ENCODE assay signal across 7 mouse cellular contexts in genomic region chr11:120185316-120186141, GRCm38 (mm10). TPM values are rescaled to one million over a fixed set of nuclear protein-coding genes. Genes with fewer than 3 reads are reported as not detected.
DNase-seq lines count a peak whose midpoint lies in the region; ATAC-seq and TF ChIP-seq lines count a peak whose summit lies in the region.

No protein-coding gene starts in this region.

- no peaks in the 10 kb centered on the region for H3K36me3 ChIP-seq in ES-E14 (ENCODE audit: control insufficient read depth, insufficient read depth, low read length, poor library complexity, severe bottlenecking)
- peaks cover 3% of the 10 kb centered on the region for H3K36me3 ChIP-seq in forebrain, embryonic 12.5 days (replicated peaks)
- H3K36me3 ChIP-seq in hindbrain, embryonic 11.5 days (ENCODE audit: control insufficient read depth, insufficient read depth, low read length), result no peaks in the 10 kb centered on the region
- H3K36me3 ChIP-seq in liver, embryonic 11.5 days (ENCODE audit: control insufficient read depth, insufficient read depth, low read length), result no peaks in the 10 kb centered on the region
- H3K36me3 ChIP-seq in neural tube, embryonic 15.5 days, result no peaks in the 10 kb centered on the region

- WGBS in forebrain, embryonic 12.5 days, result under 1% methylated on average over 54 of the region's 54 CpGs
- WGBS in hindbrain, embryonic 11.5 days, result under 1% methylated on average over 54 of the region's 54 CpGs
- 4% methylated on average over 54 of the region's 54 CpGs for WGBS in liver, embryonic 11.5 days
- 3% methylated on average over 54 of the region's 54 CpGs for WGBS in neural tube, embryonic 15.5 days

- H3K27me3 ChIP-seq in forebrain, embryonic 12.5 days, result no peaks in the 10 kb centered on the region
- no peaks in the 10 kb centered on the region for H3K27me3 ChIP-seq in hindbrain, embryonic 11.5 days (ENCODE audit: control insufficient read depth, insufficient read depth, low read length)
- H3K27me3 ChIP-seq in liver, embryonic 11.5 days (replicated peaks; ENCODE audit: control insufficient read depth, insufficient read depth, low read length), result peaks cover 68% of the 10 kb centered on the region
- no peaks in the 10 kb centered on the region for H3K27me3 ChIP-seq in neural tube, embryonic 15.5 days (replicated peaks)

- in situ Hi-C loops in ES-E14 (cut with MboI; ENCODE audit: low sequenced_read_pairs in 2 of 2, unreplicated experiment in 2 of 2), result no loop called here

- no peaks in the 10 kb centered on the region for H3K9me3 ChIP-seq in ES-E14 (ENCODE audit: control insufficient read depth, insufficient read depth, low read depth, low read length)
- no peaks in the 10 kb centered on the region for H3K9me3 ChIP-seq in forebrain, embryonic 12.5 days
- no peaks in the 10 kb centered on the region for H3K9me3 ChIP-seq in hindbrain, embryonic 11.5 days (ENCODE audit: control insufficient read depth, low read length)
- H3K9me3 ChIP-seq in liver, embryonic 11.5 days (ENCODE audit: control insufficient read depth, low read length), result no peaks in the 10 kb centered on the region
- no peaks in the 10 kb centered on the region for H3K9me3 ChIP-seq in neural tube, embryonic 15.5 days (replicated peaks)

- no peak overlapping the region for H3K27ac ChIP-seq in ES-E14 (ENCODE audit: insufficient read depth, low read depth, low read length, poor library complexity, severe bottlenecking)
- peak overlapping the region; percentile 97 for H3K27ac ChIP-seq in forebrain, embryonic 12.5 days
- H3K27ac ChIP-seq in hindbrain, embryonic 11.5 days (ENCODE audit: low read depth, low read length), result peak overlapping the region; percentile 99
- peak overlapping the region; percentile 95 for H3K27ac ChIP-seq in liver, embryonic 11.5 days (ENCODE audit: low read depth, low read length)
- H3K27ac ChIP-seq in neural tube, embryonic 15.5 days (replicated peaks), result peak overlapping the region; percentile 76

- DNase-seq in ES-E14 (ENCODE audit: low read depth, low spot score), result no peak
- peak; percentile 63 to 70 for DNase-seq in adrenal gland, adult 18-20 months (ENCODE audit: low spot score in 2 of 2)
- DNase-seq in hindbrain, embryonic 11.5 days (ENCODE audit: low spot score), result peak; percentile 82
- DNase-seq in liver, embryonic 11.5 days (ENCODE audit: low spot score), result no peak
- no peak for DNase-seq in thymus, postnatal 25 days

- H3K4me2 ChIP-seq in forebrain, embryonic 12.5 days, result peak overlapping the region; percentile 99
- H3K4me2 ChIP-seq in hindbrain, embryonic 11.5 days (replicated peaks; ENCODE audit: low read depth, low read length), result peak overlapping the region; percentile 100
- H3K4me2 ChIP-seq in liver, embryonic 11.5 days, result peak overlapping the region; percentile 82
- peak overlapping the region; percentile 83 for H3K4me2 ChIP-seq in neural tube, embryonic 15.5 days

- ATAC-seq in forebrain, embryonic 12.5 days (ENCODE audit: low FRiP score), result no peak
- 0 out of 2 replicates have a peak, but pooled peaks have one; percentile 15 for ATAC-seq in hindbrain, embryonic 11.5 days (ENCODE audit: low FRiP score)
- no peak for ATAC-seq in liver, embryonic 11.5 days (replicated peaks; ENCODE audit: low FRiP score)
- no peak for ATAC-seq in neural tube, embryonic 15.5 days (ENCODE audit: low FRiP score)

- H3K4me3 ChIP-seq in ES-E14 (ENCODE audit: insufficient read depth in 1 of 2, low read depth in 1 of 2, low read length in 2 of 2, poor library complexity in 1 of 2, severe bottlenecking in 1 of 2), result peak overlapping the region; percentile 59 to 65
- peak overlapping the region; percentile 90 for H3K4me3 ChIP-seq in forebrain, embryonic 12.5 days (replicated peaks)
- peak overlapping the region; percentile 90 for H3K4me3 ChIP-seq in hindbrain, embryonic 11.5 days (ENCODE audit: low read depth, low read length)
- H3K4me3 ChIP-seq in liver, embryonic 11.5 days (ENCODE audit: low read depth, low read length), result peak overlapping the region; percentile 72
- peak overlapping the region; percentile 61 for H3K4me3 ChIP-seq in neural tube, embryonic 15.5 days (replicated peaks)

- peaks cover 23 to 28% of the 10 kb centered on the region in 2 experiments for H3K4me1 ChIP-seq in ES-E14 (ENCODE audit: control insufficient read depth in 2 of 2, insufficient read depth in 2 of 2, low read length in 2 of 2, poor library complexity in 1 of 2)
- H3K4me1 ChIP-seq in forebrain, embryonic 12.5 days, result peaks cover 61% of the 10 kb centered on the region
- peaks cover 40% of the 10 kb centered on the region for H3K4me1 ChIP-seq in hindbrain, embryonic 11.5 days (replicated peaks; ENCODE audit: control insufficient read depth, insufficient read depth, low read length)
- peaks cover 39% of the 10 kb centered on the region for H3K4me1 ChIP-seq in liver, embryonic 11.5 days (replicated peaks; ENCODE audit: control insufficient read depth, insufficient read depth, low read length)
- peaks cover 53% of the 10 kb centered on the region for H3K4me1 ChIP-seq in neural tube, embryonic 15.5 days

- peak overlapping the region; percentile 52 for H3K9ac ChIP-seq in ES-E14 (ENCODE audit: insufficient read depth, low read depth, low read length, poor library complexity, severe bottlenecking)
- peak overlapping the region; percentile 99 for H3K9ac ChIP-seq in forebrain, embryonic 12.5 days
- H3K9ac ChIP-seq in hindbrain, embryonic 11.5 days (ENCODE audit: low read depth, low read length), result peak overlapping the region; percentile 100
- H3K9ac ChIP-seq in liver, embryonic 11.5 days (ENCODE audit: low read depth, low read length), result peak overlapping the region; percentile 75
- H3K9ac ChIP-seq in neural tube, embryonic 15.5 days (replicated peaks), result peak overlapping the region; percentile 79

TF ChIP-seq in ES-E14, 5 proteins besides CTCF, POLR2A, EP300 and RAD21:
- TF ChIP-seq MAFK (IDR thresholded peaks at IDR 0.05; ENCODE audit: insufficient read depth, low read depth, low read length) (no peak), ZNF384 (IDR thresholded peaks at IDR 0.05; ENCODE audit: low read depth, low read length) (no peak), ZC3H11A (IDR thresholded peaks at IDR 0.05; ENCODE audit: borderline replicate concordance, low read depth, low read length) (no peak), HCFC1 (IDR thresholded peaks at IDR 0.05; ENCODE audit: borderline replicate concordance, insufficient read depth, low read length) (no peak), CHD2 (IDR thresholded peaks at IDR 0.05; ENCODE audit: low read depth, low read length) (no peak)

RNA-seq across cellular contexts. Expression of gene Slc38a10, which starts 34.4 kb away (rescaled TPM):
- total RNA-seq in ES-E14 (2012; rRNA removed), result 146 and 216 TPM in 2 replicates
- total RNA-seq in adrenal gland, adult 18-20 months (2021), result 100 to 1,000 TPM; 147 to 177 TPM
- polyA plus RNA-seq in forebrain, embryonic 12.5 days (2016; fragmentation: Nextera tagmentation; extraction: Ambion mirVana), result 88.6 and 91.3 TPM in 2 replicates
- 58.6 and 64.7 TPM in 2 replicates for polyA plus RNA-seq in hindbrain, embryonic 11.5 days (2014; fragmentation: Nextera tagmentation; extraction: Ambion mirVana)
- polyA plus RNA-seq in liver, embryonic 11.5 days (2014; fragmentation: Nextera tagmentation; extraction: Ambion mirVana), result 59.4 and 64.5 TPM in 2 replicates
- polyA plus RNA-seq in neural tube, embryonic 15.5 days (2015; fragmentation: Nextera tagmentation; extraction: Ambion mirVana), result 107 and 112 TPM in 2 replicates

RNA-seq across cellular contexts. Expression of gene Bahcc1, which starts 47.2 kb away (rescaled TPM):
- total RNA-seq in ES-E14 (2012; rRNA removed), result 11.7 and 16.3 TPM in 2 replicates
- total RNA-seq in adrenal gland, adult 18-20 months (2021), result 1 to 10 TPM; 7.8 to 8.9 TPM
- polyA plus RNA-seq in forebrain, embryonic 12.5 days (2016; fragmentation: Nextera tagmentation; extraction: Ambion mirVana), result 23.5 and 24.0 TPM in 2 replicates
- 18.1 and 23.1 TPM in 2 replicates for polyA plus RNA-seq in hindbrain, embryonic 11.5 days (2014; fragmentation: Nextera tagmentation; extraction: Ambion mirVana)
- polyA plus RNA-seq in liver, embryonic 11.5 days (2014; fragmentation: Nextera tagmentation; extraction: Ambion mirVana), result 6.7 and 8.8 TPM in 2 replicates
- 8.7 and 10.4 TPM in 2 replicates for polyA plus RNA-seq in neural tube, embryonic 15.5 days (2015; fragmentation: Nextera tagmentation; extraction: Ambion mirVana)

Comparison
In these comparisons a context has a peak if more than half of its experiments do, and no peak if none do; other contexts are left out.
1. DNase-seq: peak in adrenal gland, adult 18-20 months (2 of 2) and hindbrain, embryonic 11.5 days (single experiment); none in ES-E14 (single experiment), liver, embryonic 11.5 days (single experiment) and thymus, postnatal 25 days (single experiment).
2. Peak in every context shown above with its lines, with median percentiles within 50 percentile points of each other: H3K4me3 ChIP-seq, H3K9ac ChIP-seq and H3K4me2 ChIP-seq.